Mouse (Mus musculus) ES-Bruce4 (cell line): ENCODE data around the gene Kif3a. TPM values are rescaled to one million over a fixed set of nuclear protein-coding genes. Genes with fewer than 3 reads are reported as not detected.

ENCODE experiments used
- H3K27ac ChIP-seq: 2 replicates; pipeline ENCODE4 v1.5.1; 2012; ENCODE audit warnings: low read length, inconsistent platforms; ENCODE audit not compliant: insufficient read depth
- H3K27me3 ChIP-seq: 2 replicates; pipeline ENCODE4 v1.6.1; 2012; ENCODE audit warnings: mild to moderate bottlenecking, low read length, inconsistent platforms; ENCODE audit not compliant: control insufficient read depth, poor library complexity, insufficient read depth, severe bottlenecking
- H3K36me3 ChIP-seq: 2 replicates; pipeline ENCODE4 v1.6.1; 2012; ENCODE audit warnings: inconsistent platforms, mild to moderate bottlenecking, low read length, moderate library complexity; ENCODE audit not compliant: control insufficient read depth, poor library complexity, insufficient read depth, severe bottlenecking
- H3K4me1 ChIP-seq: one replicate; pipeline ENCODE4 v1.8.1; 2011; ENCODE audit warnings: low read length; ENCODE audit not compliant: control insufficient read depth, insufficient read depth
- H3K4me3 ChIP-seq: 2 replicates; pipeline ENCODE4 v1.5.1; 2011; ENCODE audit warnings: low read depth, mild to moderate bottlenecking, low read length
- H3K9ac ChIP-seq: 2 replicates; pipeline ENCODE4 v1.6.1; 2012; ENCODE audit warnings: low read depth, mild to moderate bottlenecking, inconsistent platforms; ENCODE audit not compliant: poor library complexity, severe bottlenecking
- H3K9me3 ChIP-seq: replicated peaks from 2 replicates; pipeline ENCODE4 v1.6.1; 2012; ENCODE audit warnings: mild to moderate bottlenecking, low read length, inconsistent platforms; ENCODE audit not compliant: control insufficient read depth, poor library complexity, insufficient read depth, severe bottlenecking
- CTCF ChIP-seq: IDR thresholded peaks from one replicate; pipeline ENCODE4 v1.8.1; 2011; ENCODE audit warnings: low read depth, low read length
- EP300 ChIP-seq: IDR thresholded peaks from 2 replicates; pipeline ENCODE4 v1.6.1; 2011; ENCODE audit warnings: low read depth, low read length; ENCODE audit not compliant: insufficient read depth
- POLR2A ChIP-seq: IDR thresholded peaks from one replicate; pipeline ENCODE4 v1.8.1; 2011; ENCODE audit warnings: low read length; ENCODE audit not compliant: insufficient read depth
- polyA plus RNA-seq: library from polyadenylated mRNA; stranded (reverse); fragments of >200 nt; gene quantifications from 2 replicates; pipeline ENCODE4 v1.2.4, GENCODE M21; 2011; ENCODE audit warnings: low read depth; ENCODE audit not compliant: missing spikeins, insufficient read depth, insufficient read length

The Kif3a gene
- polyA plus RNA-seq, 1 experiment, result 28.9 TPM

DNA sequence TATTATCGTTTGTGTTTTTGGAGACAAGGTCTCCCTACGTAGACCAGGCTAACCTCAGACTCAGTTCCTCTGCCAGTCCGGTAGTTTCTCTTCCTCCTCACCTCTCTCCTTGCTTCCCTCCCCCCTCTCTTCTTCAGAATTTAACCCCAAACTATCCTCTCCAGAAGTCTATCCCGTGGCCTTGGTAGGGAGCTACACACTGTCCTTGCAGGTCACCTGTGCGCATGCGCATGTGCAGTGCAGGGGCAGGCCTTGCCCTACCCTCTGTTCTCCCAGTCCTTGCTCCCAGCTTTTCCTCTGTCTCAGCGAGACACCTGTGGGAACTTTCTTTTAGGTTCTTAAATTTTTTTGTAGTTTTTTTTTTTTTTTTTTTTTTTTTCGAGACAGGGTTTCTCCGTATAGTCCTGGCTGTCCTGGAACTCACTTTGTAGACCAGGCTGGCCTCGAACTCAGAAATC is 70.7 kb downstream of the Kif3a start:
- H3K9me3 ChIP-seq, result no peaks in the 10 kb centered on the region
- no peak for TF ChIP-seq POLR2A
- TF ChIP-seq CTCF, result no peak
- TF ChIP-seq EP300, result no peak
- no peak overlapping the region for H3K4me3 ChIP-seq
- no peak overlapping the region for H3K27ac ChIP-seq
- no peaks in the 10 kb centered on the region for H3K36me3 ChIP-seq
- H3K9ac ChIP-seq, result no peak overlapping the region
- no peaks in the 10 kb centered on the region for H3K4me1 ChIP-seq
- no peaks in the 10 kb centered on the region; the same call in 1 of the 2 replicates for H3K27me3 ChIP-seq

DNA sequence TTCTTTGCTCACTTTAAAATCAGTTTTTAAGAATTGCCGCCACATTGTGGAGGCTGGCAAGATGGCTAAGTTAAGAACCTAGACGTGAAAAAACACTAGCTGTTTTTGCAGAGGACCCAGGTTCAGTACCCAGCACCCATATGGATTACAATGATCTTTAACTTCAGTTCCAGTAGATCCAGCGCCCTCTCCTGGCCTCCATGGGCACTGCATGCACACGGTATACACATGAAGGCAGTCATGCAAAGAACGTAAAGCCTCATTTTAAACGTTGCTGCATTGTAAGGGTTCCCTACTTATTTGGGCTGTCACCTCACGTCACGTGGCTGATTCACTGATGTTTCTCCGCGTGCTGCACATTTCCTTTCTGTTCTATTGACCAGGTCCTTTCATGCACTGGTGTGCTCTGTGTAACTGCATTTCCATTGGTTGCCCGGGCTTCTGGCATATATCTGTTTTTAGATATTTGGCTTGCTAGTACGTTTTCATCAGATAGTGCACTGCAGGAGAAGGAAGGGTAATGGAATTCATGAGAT is 75.6 kb downstream of the Kif3a start:
- no peaks in the 10 kb centered on the region for H3K36me3 ChIP-seq
- H3K9ac ChIP-seq, result no peak overlapping the region
- H3K4me1 ChIP-seq, result no peaks in the 10 kb centered on the region
- H3K4me3 ChIP-seq, result no peak overlapping the region
- no peaks in the 10 kb centered on the region for H3K9me3 ChIP-seq
- TF ChIP-seq CTCF (peak; percentile 70), POLR2A (no peak)
- no peak overlapping the region for H3K27ac ChIP-seq
- no peaks in the 10 kb centered on the region for H3K27me3 ChIP-seq

DNA sequence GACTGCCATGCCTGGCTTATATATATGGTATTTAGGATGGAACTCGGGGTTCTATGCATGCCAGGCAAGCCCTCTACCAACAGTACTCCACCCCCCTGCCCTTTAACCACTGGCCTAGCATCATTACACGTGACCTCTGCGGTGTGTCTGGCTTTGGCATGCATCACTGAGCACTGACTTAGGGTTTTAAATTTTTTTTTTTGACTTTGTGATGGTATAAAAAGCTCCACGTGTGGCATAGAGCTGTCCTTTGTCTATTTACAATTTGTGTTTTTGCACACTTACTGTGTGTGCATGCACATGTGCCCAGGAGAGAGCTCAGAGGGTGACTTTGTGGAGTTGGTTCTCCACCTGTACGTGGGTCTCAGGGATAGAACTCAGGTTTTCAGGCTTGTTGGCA is 76.8 kb downstream of the Kif3a start:
- no peak for TF ChIP-seq EP300
- no peak for TF ChIP-seq CTCF
- TF ChIP-seq POLR2A, result no peak

DNA sequence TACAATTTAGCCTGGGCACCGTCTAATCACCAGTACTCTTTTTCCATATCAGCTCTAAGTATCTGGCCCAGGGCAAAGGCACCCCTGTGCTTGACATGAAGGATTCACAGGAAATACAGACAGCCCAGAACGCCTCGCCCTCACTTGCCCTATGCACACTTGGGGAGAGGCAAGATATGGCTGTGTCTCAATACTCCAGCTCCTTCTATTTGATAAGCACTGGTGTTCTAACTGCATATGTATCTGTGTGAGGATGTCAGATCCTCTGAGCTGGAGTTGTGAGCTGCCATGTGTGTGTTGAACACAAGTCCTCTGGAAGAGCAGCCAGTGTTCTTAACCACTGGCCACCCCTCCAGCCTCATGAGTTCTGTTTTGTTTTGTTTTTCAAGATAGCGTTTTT is 84.3 kb downstream of the Kif3a start:
- Histone ChIP-seq H3K36me3 (peaks cover 23% of the 10 kb centered on the region), H3K9ac (no peak overlapping the region), H3K9me3 (no peaks in the 10 kb centered on the region), H3K27me3 (no peaks in the 10 kb centered on the region), H3K4me3 (no peak overlapping the region), H3K4me1 (no peaks in the 10 kb centered on the region), H3K27ac (no peak overlapping the region)
- TF ChIP-seq POLR2A, result no peak
- no peak for TF ChIP-seq CTCF
- no peak for TF ChIP-seq EP300

More for the DNA sequence above, 76.8 kb downstream of the Kif3a start:
- no peak overlapping the region for H3K4me3 ChIP-seq
- H3K27me3 ChIP-seq, result no peaks in the 10 kb centered on the region
- no peak overlapping the region for H3K27ac ChIP-seq
- no peaks in the 10 kb centered on the region for H3K4me1 ChIP-seq
- no peak overlapping the region for H3K9ac ChIP-seq
- no peaks in the 10 kb centered on the region for H3K9me3 ChIP-seq
- H3K36me3 ChIP-seq, result no peaks in the 10 kb centered on the region

Other genes starting within 250 kb of the Kif3a start
- 30.7 and 30.8 TPM in 2 replicates for gene Zcchc10, start 242.7 kb upstream of the Kif3a start, polyA plus RNA-seq
- gene Aff4, start 216.5 kb upstream of the Kif3a start, polyA plus RNA-seq, result 298 and 314 TPM in 2 replicates
- gene Leap2, start 144.2 kb upstream of the Kif3a start, polyA plus RNA-seq, result not detected in 2 replicates
- gene Uqcrq, start 136.5 kb upstream of the Kif3a start, polyA plus RNA-seq, result 210 and 250 TPM in 2 replicates
- gene Gdf9, start 136.4 kb upstream of the Kif3a start, polyA plus RNA-seq, result 0.55 TPM in 1 of 2 replicates, not detected in the other
- not detected in 2 replicates for gene Gm10447, start 110.3 kb upstream of the Kif3a start, polyA plus RNA-seq
- 0.39 and 0.52 TPM in 2 replicates for gene Shroom1, start 110.2 kb upstream of the Kif3a start, polyA plus RNA-seq
- gene Gm9837, start 96.9 kb upstream of the Kif3a start, polyA plus RNA-seq, result not detected in 2 replicates
- not detected in 2 replicates for gene Gm9945, start 87.2 kb upstream of the Kif3a start, polyA plus RNA-seq
- not detected in 2 replicates for gene Sowaha, start 87.1 kb upstream of the Kif3a start, polyA plus RNA-seq
- 39.5 and 40.1 TPM in 2 replicates for gene Sept8, start 48.1 kb upstream of the Kif3a start, polyA plus RNA-seq
- gene Il4, start 51.3 kb downstream of the Kif3a start, polyA plus RNA-seq, result not detected in 2 replicates
- gene Il13, start 67.3 kb downstream of the Kif3a start, polyA plus RNA-seq, result not detected in 2 replicates
- 64.8 and 73.2 TPM in 2 replicates for gene Rad50, start 139.9 kb downstream of the Kif3a start, polyA plus RNA-seq
- gene Il5, start 153.4 kb downstream of the Kif3a start, polyA plus RNA-seq, result not detected in 2 replicates
- gene Irf1, start 202.6 kb downstream of the Kif3a start, polyA plus RNA-seq, result 75.7 and 90.3 TPM in 2 replicates
- not detected in 2 replicates for gene Gm17334, start 205.8 kb downstream of the Kif3a start, polyA plus RNA-seq